12 mouse cellular contexts compared by ENCODE assay signal in the genomic region with DNA sequence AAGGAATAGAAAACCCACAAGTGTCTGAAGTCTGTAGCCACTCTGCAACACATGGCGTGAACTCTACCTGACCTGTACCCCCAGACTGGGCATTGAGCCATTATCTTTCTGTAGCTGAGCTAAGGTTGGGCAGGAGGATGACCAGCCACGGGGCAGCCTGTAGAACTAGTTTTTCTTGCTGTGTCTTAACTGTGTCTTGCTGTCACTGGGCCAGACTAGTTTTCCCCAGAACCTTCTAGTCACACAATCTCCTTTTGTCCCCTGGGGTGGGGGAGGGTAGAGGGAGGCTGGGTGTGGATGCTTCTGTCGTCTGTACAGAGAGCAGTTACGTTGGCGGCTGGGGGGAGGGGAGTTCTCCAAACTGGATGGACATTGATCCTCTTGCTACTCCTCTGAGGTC. TPM values are rescaled to one million over a fixed set of nuclear protein-coding genes. Genes with fewer than 3 reads are reported as not detected.
DNase-seq lines count a peak whose midpoint lies in the region; ATAC-seq lines count a peak whose summit lies in the region.
"Had no signal": no experiment of that assay in that cellular context is flagged by ENCODE, and none has a peak within 500 bp of the region (broad histone marks: within the 10 kb centered on the region; RNA-seq: fewer than 3 reads in every experiment).

No protein-coding gene starts in this region.

- ATAC-seq in lung, embryonic 16.5 days (ENCODE audit: low read depth) = peak; percentile 82
- no peak for ATAC-seq in erythroid progenitor cell, adult 5-6 weeks (replicated peaks; ENCODE audit: low FRiP score, poor library complexity, severe bottlenecking)
- ATAC-seq: inflammation-experienced regulatory T-cells, adult 6 months had no signal

- no peaks in the 10 kb centered on the region for H3K27me3 ChIP-seq in lung, embryonic 16.5 days (ENCODE audit: control insufficient read depth, insufficient read depth, low read depth, low read length)
- H3K27me3 ChIP-seq: neural tube, embryonic 15.5 days had no signal

- peak overlapping the region; percentile 47 for H3K27ac ChIP-seq in lung, embryonic 16.5 days (ENCODE audit: low read length)
- H3K27ac ChIP-seq: heart, embryonic 13.5 days; macrophage; neural tube, embryonic 15.5 days had no signal

- no peak overlapping the region for H3K9ac ChIP-seq in lung, embryonic 16.5 days (ENCODE audit: low read length)
- H3K9ac ChIP-seq: heart, embryonic 13.5 days; neural tube, embryonic 15.5 days had no signal

- H3K4me2 ChIP-seq in lung, embryonic 16.5 days (ENCODE audit: low read depth, low read length) = no peak overlapping the region
- H3K4me2 ChIP-seq: heart, embryonic 13.5 days; neural tube, embryonic 15.5 days had no signal

- H3K4me3 ChIP-seq in lung, embryonic 16.5 days (ENCODE audit: low read length) = no peak overlapping the region
- H3K4me3 ChIP-seq: heart, embryonic 13.5 days; neural tube, embryonic 15.5 days had no signal

- H3K9me3 ChIP-seq in lung, embryonic 16.5 days (ENCODE audit: control insufficient read depth, low read length) = no peaks in the 10 kb centered on the region
- H3K9me3 ChIP-seq: heart, embryonic 13.5 days; neural tube, embryonic 15.5 days had no signal

- peak; percentile 64 for DNase-seq in urinary bladder, postnatal 25 days (ENCODE audit: low spot score)
- DNase-seq in urinary bladder, adult 2 months (ENCODE audit: low spot score) = no peak
- DNase-seq in kidney, adult 18-20 months = peak; percentile 64
- no peak for DNase-seq in layer of hippocampus, adult 9-11 months
- no peak for DNase-seq in spleen, postnatal 14 days (ENCODE audit: low spot score in 2 of 2)
- no peak for DNase-seq in cerebellum, adult 8-10 months

- WGBS in lung, embryonic 16.5 days = 15% methylated on average over 5 of the region's 5 CpGs

- H3K36me3 ChIP-seq in lung, embryonic 16.5 days (ENCODE audit: control insufficient read depth, insufficient read depth, low read length) = no peaks in the 10 kb centered on the region
- H3K36me3 ChIP-seq: heart, embryonic 13.5 days; neural tube, embryonic 15.5 days had no signal

- H3K4me1 ChIP-seq in lung, embryonic 16.5 days (replicated peaks; ENCODE audit: control insufficient read depth, insufficient read depth, low read length) = peaks cover 25% of the 10 kb centered on the region

RNA-seq across cellular contexts. Expression of a gene that starts 10.9 kb away (rescaled TPM):
- polyA plus RNA-seq in urinary bladder, adult 2 months (2012; rRNA removed) = 20.1 and 22.3 TPM in 2 replicates
- 1.1 and 1.2 TPM in 2 replicates for polyA plus RNA-seq in lung, embryonic 16.5 days (2015; fragmentation: Nextera tagmentation; extraction: Ambion mirVana)
- not detected in 2 replicates for total RNA-seq in erythroid progenitor cell, adult 5-6 weeks (2015; ENCODE audit: low replicate concordance)
- not detected in 2 replicates for total RNA-seq in erythroid progenitor cell, adult 5-6 weeks (2017; ENCODE audit: low replicate concordance)
- polyA plus RNA-seq: macrophage had no signal

Comparison
In these comparisons a context has a peak if more than half of its experiments do, and no peak if none do; other contexts are left out.
1. DNase-seq: peak in urinary bladder, postnatal 25 days (single experiment) and kidney, adult 18-20 months (single experiment); none in urinary bladder, adult 2 months (single experiment), layer of hippocampus, adult 9-11 months (single experiment), spleen, postnatal 14 days (0 of 2) and cerebellum, adult 8-10 months (single experiment).